Mouse (Mus musculus) forebrain, postnatal 0 days (tissue): ENCODE results near the gene Rbms3. TPM values are rescaled to one million over a fixed set of nuclear protein-coding genes. Genes with fewer than 3 reads are reported as not detected.
A peak's percentile ranks its signal among the peaks of the same experiment; 100 is the strongest.

Experiments
- ATAC-seq: fragments of 200-750 bp; cut with Nextera tagmentation; 2 replicates; pipeline ENCODE4 v1.8.0; 2017; ENCODE audit warnings: mild to moderate bottlenecking, moderate library complexity
- DNase-seq: peaks from one replicate; pipeline ENCODE4 v3.0.0-alpha.2; 2015
- H3K27ac ChIP-seq: fragments of 300-500 bp; sonication (generic); 2 replicates; pipeline ENCODE4 v1.5.1; 2014; ENCODE audit warnings: low read depth, mild to moderate bottlenecking, antibody characterized with exemption, low read length, moderate library complexity, mixed read lengths
- H3K27me3 ChIP-seq: fragments of 300-500 bp; sonication (generic); 2 replicates; pipeline ENCODE4 v1.6.1; 2014; ENCODE audit warnings: mild to moderate bottlenecking, low read length, mixed read lengths; ENCODE audit not compliant: insufficient read depth
- H3K36me3 ChIP-seq: fragments of 300-500 bp; sonication (generic); 2 replicates; pipeline ENCODE4 v1.6.1; 2014; ENCODE audit warnings: mild to moderate bottlenecking, moderate library complexity; ENCODE audit not compliant: insufficient read depth
- H3K4me1 ChIP-seq: fragments of 300-500 bp; sonication (generic); 2 replicates; pipeline ENCODE4 v1.6.1; 2014; ENCODE audit warnings: antibody characterized with exemption; ENCODE audit not compliant: insufficient read depth
- H3K4me2 ChIP-seq: fragments of 300-500 bp; sonication (generic); 2 replicates; pipeline ENCODE4 v1.6.1; 2014; ENCODE audit warnings: low read depth, mild to moderate bottlenecking, moderate library complexity
- H3K4me3 ChIP-seq: fragments of 300-500 bp; sonication (generic); 2 replicates; pipeline ENCODE4 v1.5.1; 2014; ENCODE audit warnings: low read depth, low read length, mixed read lengths
- H3K9ac ChIP-seq: fragments of 300-500 bp; sonication (generic); 2 replicates; pipeline ENCODE4 v1.6.1; 2014; ENCODE audit warnings: mild to moderate bottlenecking
- H3K9me3 ChIP-seq: fragments of 300-500 bp; sonication (generic); 2 replicates; pipeline ENCODE4 v1.6.1; 2016; ENCODE audit warnings: low read length
- CTCF ChIP-seq: sonication (generic); IDR thresholded peaks from 2 replicates; pipeline ENCODE4 v1.5.1; 2016; ENCODE audit warnings: antibody characterized with exemption, control low read depth, low read depth
- WGBS: fragments of 180-500 bp; shearing (Covaris S2); extraction: QIAGEN DNeasy Blood & Tissue Kit; methylation state at CpG from one replicate; pipeline ENCODE4 v1.1.7; 2014; 5-methylcytosine and 5-hydroxymethylcytosine counted together
- polyA plus RNA-seq: library from polyadenylated mRNA; unstranded; fragments of >200 nt; fragmentation: Nextera tagmentation; extraction: Ambion mirVana; gene quantifications from 2 replicates; pipeline ENCODE4 v1.2.1, GENCODE M21; 2015
- total RNA-seq: library from RNA; depleted of rRNA; stranded (reverse); fragments of >200 nt; gene quantifications from 2 replicates; pipeline ENCODE4 v1.2.3, GENCODE M21; 2014; rRNA removed

Gene Rbms3
- total RNA-seq (23.5 and 38.8 TPM in 2 replicates), polyA plus RNA-seq (14.7 and 29.9 TPM in 2 replicates)

GRCm38 (mm10) chr9:117629771-117630170, at the start of gene Rbms3:
Gene Rbms3, minus strand, starts transcription at chr9:117629913.
- no peaks in the 10 kb centered on the region for H3K27me3 ChIP-seq
- DNase-seq: no peak
- no peak within 1 kb of the TSS for H3K27ac ChIP-seq
- no peak for TF ChIP-seq CTCF
- H3K36me3 ChIP-seq: no peaks in the 10 kb centered on the region
- no peaks in the 10 kb centered on the region for H3K4me1 ChIP-seq
- WGBS: 82% methylated on average over 9 of the region's 9 CpGs
- ATAC-seq: no peak
- H3K9ac ChIP-seq: no peak within 1 kb of the TSS
- H3K9me3 ChIP-seq: no peaks in the 10 kb centered on the region
- H3K4me2 ChIP-seq: no peak within 1 kb of the TSS
- H3K4me3 ChIP-seq: no peak within 1 kb of the TSS

- TF ChIP-seq CTCF: no peak
- Histone ChIP-seq H3K36me3 (no peaks in the 10 kb centered on the region), H3K4me2 (no peak overlapping the region), H3K4me1 (no peaks in the 10 kb centered on the region), H3K9me3 (no peaks in the 10 kb centered on the region), H3K27ac (no peak overlapping the region), H3K9ac (no peak overlapping the region), H3K27me3 (no peaks in the 10 kb centered on the region), H3K4me3 (no peak overlapping the region)
- WGBS: 87% methylated on average over 5 of the region's 5 CpGs
- ATAC-seq (no peak), DNase-seq (no peak)
These were observed 43.6 kb upstream of the Rbms3 start for GRCm38 (mm10) chr9:117673311-117673710.

- DNase-seq (no peak), ATAC-seq (no peak)
- Histone ChIP-seq H3K27me3 (no peaks in the 10 kb centered on the region), H3K4me1 (no peaks in the 10 kb centered on the region), H3K4me2 (no peak overlapping the region), H3K4me3 (no peak overlapping the region), H3K9ac (no peak overlapping the region), H3K9me3 (no peaks in the 10 kb centered on the region), H3K36me3 (no peaks in the 10 kb centered on the region), H3K27ac (no peak overlapping the region)
- no peak for TF ChIP-seq CTCF
- 62% methylated on average over 2 of the region's 2 CpGs for WGBS
These were observed 24.9 kb upstream of the Rbms3 start for GRCm38 (mm10) chr9:117654626-117655025.

- H3K27ac ChIP-seq: no peak overlapping the region
- no peak overlapping the region for H3K4me3 ChIP-seq
- 47% methylated on average over 5 of the region's 5 CpGs for WGBS
- peak; percentile 48; the same call in 1 of the 2 replicates for ATAC-seq
- H3K4me1 ChIP-seq: no peaks in the 10 kb centered on the region
- no peak for TF ChIP-seq CTCF
- H3K9me3 ChIP-seq: no peaks in the 10 kb centered on the region
- H3K36me3 ChIP-seq: no peaks in the 10 kb centered on the region
- no peak overlapping the region for H3K4me2 ChIP-seq
- DNase-seq: peak; percentile 16
- H3K27me3 ChIP-seq: no peaks in the 10 kb centered on the region
- H3K9ac ChIP-seq: no peak overlapping the region
These were observed 23.9 kb upstream of the Rbms3 start for GRCm38 (mm10) chr9:117653641-117654040.

- 63% methylated on average over 2 of the region's 2 CpGs for WGBS
- H3K4me2 ChIP-seq: no peak overlapping the region
- TF ChIP-seq CTCF: no peak
These were observed 16.4 kb upstream of the Rbms3 start for GRCm38 (mm10) chr9:117646131-117646530.

GRCm38 (mm10) chr9:117641090-117641782, 11.5 kb upstream of the Rbms3 start:
- H3K9ac ChIP-seq: no peak overlapping the region
- H3K4me1 ChIP-seq: no peaks in the 10 kb centered on the region
- no peak overlapping the region for H3K27ac ChIP-seq
- DNase-seq: peak; percentile 27
- no peaks in the 10 kb centered on the region for H3K9me3 ChIP-seq
- no peak overlapping the region for H3K4me3 ChIP-seq
- WGBS: 78% methylated on average over 4 of the region's 4 CpGs
- no peaks in the 10 kb centered on the region for H3K36me3 ChIP-seq
- peak; percentile 59; the same call in 1 of the 2 replicates for ATAC-seq
- no peak for TF ChIP-seq CTCF
- H3K4me2 ChIP-seq: no peak overlapping the region
- no peaks in the 10 kb centered on the region for H3K27me3 ChIP-seq

More at GRCm38 (mm10) chr9:117646131-117646530, 16.4 kb upstream of the Rbms3 start:
- no peak overlapping the region for H3K4me3 ChIP-seq
- no peaks in the 10 kb centered on the region for H3K9me3 ChIP-seq
- ATAC-seq: no peak
- no peaks in the 10 kb centered on the region for H3K36me3 ChIP-seq
- no peak overlapping the region for H3K27ac ChIP-seq
- no peaks in the 10 kb centered on the region for H3K4me1 ChIP-seq
- no peak overlapping the region for H3K9ac ChIP-seq
- no peaks in the 10 kb centered on the region for H3K27me3 ChIP-seq
- DNase-seq: no peak

GRCm38 (mm10) chr9:117638623-117639185, 9.0 kb upstream of the Rbms3 start:
- H3K27me3 ChIP-seq: no peaks in the 10 kb centered on the region
- H3K27ac ChIP-seq: no peak overlapping the region
- no peaks in the 10 kb centered on the region for H3K4me1 ChIP-seq
- H3K9ac ChIP-seq: no peak overlapping the region
- no peak for DNase-seq
- no peaks in the 10 kb centered on the region for H3K36me3 ChIP-seq
- ATAC-seq: no peak
- TF ChIP-seq CTCF: no peak
- no peaks in the 10 kb centered on the region for H3K9me3 ChIP-seq
- 84% methylated on average over 5 of the region's 5 CpGs for WGBS
- no peak overlapping the region for H3K4me2 ChIP-seq
- no peak overlapping the region for H3K4me3 ChIP-seq
